Mouse (Mus musculus) neutrophil, adult 5-6 weeks (primary cell): ENCODE measurements around the gene Cdc42se2. TPM values are rescaled to one million over a fixed set of nuclear protein-coding genes. Genes with fewer than 3 reads are reported as not detected.

Experiments
- ATAC-seq: fragments of 151-379, 151-347 bp; 2 replicates; pipeline ENCODE4 v1.8.0; 2017; ENCODE audit warnings: mild to moderate bottlenecking, moderate TSS enrichment; ENCODE audit not compliant: insufficient number of reproducible peaks, poor library complexity, low FRiP score, severe bottlenecking; ENCODE audit errors: extremely low read depth
- total RNA-seq: library from RNA; stranded (forward); fragments of 200-1000 nt; gene quantifications from 2 replicates; pipeline ENCODE4 v1.2.3, GENCODE M21; 2017

Cdc42se2 gene
- 167 and 174 TPM in 2 replicates for total RNA-seq

DNA sequence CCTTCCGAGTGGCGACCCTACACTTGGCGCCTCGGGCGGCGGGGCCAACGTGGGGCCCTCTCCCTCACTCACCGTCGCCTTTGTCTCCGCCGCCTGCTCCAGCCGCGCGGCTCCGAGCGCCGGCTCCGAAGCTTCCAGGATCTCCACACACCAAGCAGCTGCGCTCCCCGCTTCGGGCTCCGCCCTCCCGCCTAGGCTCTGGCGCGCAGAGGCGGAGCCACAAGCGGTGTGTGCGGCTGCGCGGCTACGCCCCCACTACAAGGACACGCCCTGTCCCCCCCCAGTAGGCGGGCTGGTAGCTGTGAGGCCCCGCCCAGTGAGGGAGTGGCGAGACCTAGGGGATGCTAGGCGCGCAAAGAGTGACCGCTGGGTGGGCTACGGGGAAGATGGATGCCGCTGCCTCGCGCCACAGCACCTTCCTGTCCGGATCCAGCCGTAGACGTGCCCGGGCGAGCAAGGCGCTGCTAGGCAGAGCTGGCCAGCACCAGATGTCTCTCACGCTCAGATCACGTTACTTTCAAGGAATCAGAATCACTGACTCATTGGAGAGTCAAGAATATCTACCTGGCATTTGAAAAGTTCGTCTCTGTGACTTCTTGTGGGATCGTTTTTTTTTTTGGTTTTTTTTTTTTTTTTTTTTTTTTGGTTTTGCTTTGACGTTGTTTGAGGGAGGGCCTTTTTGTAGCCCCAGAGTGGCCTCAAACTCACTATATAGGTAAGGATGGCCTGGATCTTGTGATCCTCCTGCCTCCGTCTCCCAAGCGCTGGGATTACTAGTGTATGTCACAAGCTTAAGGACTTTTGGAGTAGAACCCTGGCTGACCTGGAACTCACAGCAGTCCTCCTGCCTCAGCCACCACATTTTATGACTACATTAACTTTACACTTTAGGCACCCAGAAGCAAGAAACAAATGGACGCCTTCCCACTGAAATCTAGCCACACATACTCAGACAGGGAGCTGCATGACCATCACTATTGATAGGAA, at the start of gene Cdc42se2:
Cdc42se2 (minus strand) TSS at position 188 of the 987 bp plus-strand sequence.
- peak; percentile 97 for ATAC-seq

DNA sequence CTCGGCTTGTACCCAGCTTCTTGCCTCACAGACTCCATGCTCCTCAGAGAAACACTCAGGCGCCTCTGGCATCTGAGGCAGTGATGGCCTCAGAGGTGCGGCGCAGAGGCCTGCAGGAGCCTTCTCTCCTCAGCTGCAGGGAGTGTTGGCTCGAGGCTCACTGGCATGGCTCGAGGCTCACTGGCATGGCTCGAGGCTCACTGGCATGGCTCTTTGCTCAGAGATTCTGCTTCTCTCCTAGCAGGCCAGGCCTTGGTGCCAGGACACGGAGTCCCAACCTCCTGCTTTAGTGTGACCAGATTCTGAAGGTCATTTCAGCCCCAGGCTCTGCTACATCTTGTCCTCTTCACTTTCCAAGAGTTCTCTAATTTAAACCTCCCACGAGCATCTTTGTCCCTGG, 48.6 kb upstream of the Cdc42se2 start:
- ATAC-seq: no peak

DNA sequence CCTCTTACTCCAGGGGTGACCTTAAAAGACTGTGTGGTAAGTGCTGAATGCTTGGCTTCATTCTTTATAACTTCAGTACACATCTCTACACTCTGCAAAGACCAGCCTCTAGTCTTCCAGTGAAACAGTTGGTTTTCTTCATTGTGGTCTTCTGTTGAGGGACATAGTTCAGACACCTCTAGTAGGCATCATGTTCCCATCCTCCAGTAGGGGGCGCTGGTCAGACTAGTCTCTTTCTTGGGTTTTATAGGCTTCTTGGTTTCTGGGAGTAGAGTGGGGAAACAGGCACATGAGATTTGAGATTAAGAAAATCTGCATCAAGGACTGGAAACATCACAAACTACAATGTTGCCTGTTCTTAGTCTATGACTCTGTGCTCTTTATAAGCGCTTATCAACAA, 47.1 kb upstream of the Cdc42se2 start:
- ATAC-seq: no peak

DNA sequence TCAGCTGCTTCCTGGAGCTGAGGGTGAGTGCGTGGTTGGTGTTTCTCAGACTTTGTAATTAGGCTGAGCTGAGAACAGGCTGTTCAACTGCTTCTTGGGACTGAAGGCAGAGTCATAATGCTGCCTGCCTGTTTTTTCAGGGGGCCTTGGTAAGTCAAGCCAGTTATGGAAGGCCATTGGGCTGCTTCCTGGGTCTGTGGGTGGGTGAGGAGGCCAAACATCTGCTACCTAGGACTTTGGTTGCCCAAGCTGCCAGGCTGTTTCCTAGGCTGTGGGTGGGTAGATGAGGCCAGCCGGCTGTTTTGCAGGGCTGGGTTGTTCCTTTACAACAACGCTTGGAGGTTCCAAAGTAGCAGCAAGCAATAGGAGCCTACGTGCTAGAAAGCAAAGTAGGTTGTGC, 46.4 kb upstream of the Cdc42se2 start:
- ATAC-seq: no peak

DNA sequence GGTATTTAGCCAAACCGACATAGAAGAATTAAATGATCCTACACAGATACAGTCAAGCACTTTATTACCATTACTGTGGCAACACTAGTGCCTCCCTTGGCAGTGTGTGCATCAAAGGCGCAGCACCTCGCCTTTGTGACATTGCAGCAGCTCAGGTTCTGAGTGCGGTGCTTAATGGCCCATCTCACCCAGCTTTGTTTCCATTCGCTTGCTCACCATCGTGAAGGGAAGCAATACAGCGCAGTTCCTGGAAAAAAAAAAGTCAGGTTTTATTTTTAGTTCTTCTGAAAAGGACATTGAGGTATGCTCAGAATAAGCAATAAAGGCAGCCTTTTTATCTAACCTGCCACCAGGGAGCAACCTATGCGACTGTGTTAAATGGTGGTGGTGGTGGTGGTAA, 39.3 kb upstream of the Cdc42se2 start:
- ATAC-seq: no peak

DNA sequence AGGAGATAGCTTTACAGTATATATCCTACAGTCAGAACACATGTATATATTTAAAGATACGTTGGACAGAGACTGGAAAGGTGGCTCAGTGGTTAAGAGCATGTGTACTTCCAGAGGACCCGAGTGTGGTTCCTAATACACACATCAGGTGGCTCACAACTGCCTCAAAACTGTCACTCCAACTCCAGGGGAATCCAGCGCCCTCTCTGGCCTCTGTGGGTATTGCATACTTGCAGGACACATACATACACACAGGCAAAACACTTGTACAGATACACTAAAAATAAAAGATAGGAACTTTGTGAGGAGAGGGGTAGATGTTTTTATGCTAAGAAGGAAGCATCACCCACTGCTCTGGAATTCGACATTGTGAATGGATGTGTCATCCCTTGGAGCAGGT, 38.3 kb upstream of the Cdc42se2 start:
- no peak for ATAC-seq

DNA sequence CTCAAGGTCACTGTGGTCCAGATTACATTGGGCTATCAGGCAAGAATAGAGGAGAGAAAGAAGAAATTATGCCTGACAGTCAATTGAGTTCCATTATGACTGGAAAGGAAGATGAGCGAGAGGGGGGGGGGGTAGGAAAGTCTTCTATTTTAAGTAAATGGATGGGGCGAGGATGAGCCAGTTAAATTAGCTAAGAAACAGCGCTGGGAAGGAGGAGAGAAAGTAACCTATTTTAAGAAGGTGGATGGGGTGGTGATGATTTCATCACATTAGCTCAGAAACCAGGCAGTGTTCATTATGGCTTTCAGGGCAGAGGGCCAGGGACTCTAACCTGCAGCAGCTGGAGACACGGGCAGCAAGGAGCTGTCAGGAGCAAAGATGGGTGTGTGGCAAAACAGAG, 36.0 kb upstream of the Cdc42se2 start:
- ATAC-seq: no peak

DNA sequence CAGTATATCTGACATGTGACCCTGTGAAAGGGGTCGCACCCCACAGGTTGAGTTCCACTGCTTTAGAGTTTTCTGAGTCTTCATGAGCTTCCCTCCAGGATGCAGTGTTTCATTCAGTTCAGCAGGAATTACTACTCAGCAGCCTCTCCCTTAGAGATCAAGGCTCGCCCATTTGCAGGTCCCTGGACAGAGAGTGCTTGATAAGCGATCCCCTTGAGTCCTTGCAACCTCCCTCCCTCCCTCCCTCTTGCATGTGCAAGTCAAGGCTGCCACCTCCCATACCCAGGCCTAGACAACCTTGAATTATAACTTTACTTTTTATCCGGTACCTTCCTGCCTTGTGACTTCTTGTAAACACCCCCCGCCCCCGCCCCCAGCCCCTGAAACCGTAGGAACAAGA, 32.0 kb upstream of the Cdc42se2 start:
- no peak for ATAC-seq

DNA sequence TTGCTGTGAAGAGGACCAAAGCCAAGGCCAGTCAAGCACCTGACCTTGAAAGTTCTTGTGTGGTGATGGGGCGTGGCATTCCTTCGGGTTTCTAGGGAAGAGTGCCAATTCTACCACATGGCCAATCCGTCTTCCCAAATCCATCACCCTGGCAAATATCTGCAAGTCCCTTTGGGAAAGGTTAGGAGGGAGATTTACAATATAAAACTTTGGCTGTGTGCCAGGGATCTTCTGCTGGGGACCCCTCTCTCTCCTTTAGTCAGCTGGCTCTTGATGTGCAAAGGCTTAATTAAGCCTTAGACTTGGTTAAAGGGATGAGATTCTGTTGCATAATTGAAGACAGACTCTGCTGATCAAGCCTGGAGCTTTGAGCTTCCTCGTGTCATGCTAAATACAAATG, 30.0 kb upstream of the Cdc42se2 start:
- ATAC-seq: no peak

DNA sequence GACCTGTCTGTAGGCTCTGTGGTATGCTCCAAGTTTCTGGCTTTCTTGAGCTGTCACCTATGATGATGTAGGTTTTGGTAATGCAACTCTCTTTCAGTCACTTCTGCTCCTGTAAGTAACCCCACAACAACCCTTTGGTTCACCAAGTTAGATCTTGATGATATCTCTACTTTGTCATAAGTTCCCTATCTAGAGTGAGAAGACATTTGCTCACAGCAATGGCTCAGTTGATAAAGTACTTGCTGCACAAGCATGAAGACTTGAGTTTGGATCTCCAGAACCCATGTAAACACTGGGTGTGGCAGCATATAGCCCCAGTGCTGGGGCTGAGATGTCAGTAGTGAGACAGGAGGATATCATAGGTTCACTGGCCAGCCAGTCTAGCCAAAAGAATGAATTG, 28.2 kb upstream of the Cdc42se2 start:
- ATAC-seq: no peak

DNA sequence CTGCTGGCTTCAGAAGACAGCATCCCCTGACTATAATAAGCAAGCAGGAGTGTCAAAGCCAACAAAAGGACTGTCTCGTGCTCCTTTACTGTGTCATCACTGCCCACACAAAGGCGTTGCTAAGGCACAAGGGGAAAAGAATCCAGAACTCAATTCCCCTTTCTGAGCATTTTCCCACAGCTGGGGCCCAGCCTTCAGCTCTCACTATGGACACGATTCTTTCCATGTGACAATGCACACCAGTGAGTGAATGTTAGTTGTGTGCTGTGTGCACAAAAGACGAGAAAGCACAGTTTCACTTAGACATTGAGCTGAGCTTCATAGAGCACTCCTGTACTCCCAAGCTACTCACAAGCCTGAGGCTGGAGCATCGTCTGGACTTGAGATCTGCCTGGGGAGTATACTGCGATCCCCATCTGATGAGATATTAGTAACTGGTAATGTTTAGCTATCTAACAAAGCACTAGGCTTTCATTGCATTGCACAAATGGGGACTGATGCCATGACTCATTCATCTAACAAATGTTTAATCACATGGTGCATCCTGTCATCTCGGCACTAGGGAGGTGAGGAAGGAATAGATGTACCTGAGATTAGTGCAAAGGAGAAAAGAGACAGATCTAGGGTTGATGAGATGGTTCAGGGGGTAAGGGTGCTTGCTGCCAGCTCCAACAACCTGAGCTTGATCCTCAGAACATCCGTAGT, 25.5 kb upstream of the Cdc42se2 start:
- ATAC-seq: no peak

DNA sequence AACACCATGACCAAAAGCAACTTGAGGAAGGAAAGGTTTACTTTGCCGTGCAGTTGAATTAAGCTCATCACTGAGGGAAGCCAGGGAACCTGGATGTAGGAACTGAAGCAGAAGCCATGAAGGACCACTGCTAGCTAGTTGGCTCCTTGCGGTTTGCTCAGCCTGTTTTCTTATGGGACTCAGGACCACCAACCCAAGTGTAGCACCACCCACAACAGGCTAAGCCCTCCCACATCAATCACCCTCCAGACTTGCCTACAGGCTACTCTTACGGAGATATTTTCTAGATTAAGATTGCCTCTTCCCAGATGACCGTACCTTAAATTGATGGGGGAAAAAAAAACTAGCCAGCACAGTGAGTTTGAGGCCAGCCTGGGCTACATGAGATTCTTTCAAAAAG, 24.8 kb upstream of the Cdc42se2 start:
- ATAC-seq: no peak

DNA sequence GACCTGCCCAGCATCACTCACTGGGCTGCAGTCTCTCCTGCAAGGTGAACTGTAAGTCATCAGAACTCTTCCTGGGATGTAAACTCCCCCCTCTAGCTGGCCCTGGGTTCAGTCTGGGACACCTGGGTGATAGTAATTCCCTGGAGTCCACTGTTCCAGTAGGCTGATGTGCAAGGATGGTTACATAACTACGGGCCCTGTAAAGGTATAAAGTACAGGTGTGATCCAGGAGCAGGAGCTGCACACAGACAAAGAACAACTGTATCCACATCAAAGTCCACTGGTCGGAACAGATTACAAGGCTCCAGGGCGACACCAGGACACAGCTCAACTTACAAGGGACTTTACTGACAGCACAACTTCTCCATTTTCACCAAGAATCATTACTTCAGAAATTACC, 23.6 kb upstream of the Cdc42se2 start:
- no peak for ATAC-seq

DNA sequence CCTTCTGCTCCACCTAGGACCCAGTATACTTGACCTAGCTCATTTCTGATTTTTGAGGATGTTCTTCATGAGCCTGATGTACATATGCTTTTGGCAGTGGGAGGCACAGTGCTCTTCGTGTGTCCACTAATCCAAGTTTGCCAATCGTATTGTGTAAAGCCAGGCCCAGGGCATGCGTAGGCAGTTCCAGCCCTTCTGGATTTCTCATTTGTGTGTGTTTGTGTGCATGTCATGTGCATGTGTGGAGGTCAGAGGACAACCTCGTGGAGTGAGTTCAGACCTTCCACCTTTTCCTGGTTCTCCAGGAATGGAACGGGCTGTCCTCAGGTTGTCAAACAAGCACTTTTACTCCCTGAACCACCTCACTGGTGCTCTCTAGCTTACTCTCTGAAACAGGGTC, 22.1 kb upstream of the Cdc42se2 start:
- no peak for ATAC-seq

DNA sequence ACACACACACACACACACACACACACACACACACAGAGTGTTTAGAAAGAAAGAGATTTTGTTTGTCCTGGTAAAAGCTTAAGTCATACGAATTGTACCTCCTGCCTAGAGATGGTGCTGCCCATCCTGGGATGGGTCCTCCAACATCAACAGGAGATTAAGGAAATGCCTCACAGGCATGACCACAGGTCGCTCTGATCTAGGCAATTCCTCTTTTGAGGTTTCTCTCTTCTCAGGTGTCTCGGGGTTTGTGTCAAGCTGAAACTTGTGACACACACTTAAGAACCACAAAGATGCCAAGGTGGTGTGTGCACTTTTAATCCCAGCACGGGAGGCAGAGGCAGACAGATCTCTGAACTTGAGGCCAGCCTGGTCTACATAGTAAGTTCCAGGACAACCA, 20.7 kb upstream of the Cdc42se2 start:
- ATAC-seq: 0 out of 2 replicates have a peak, but pooled peaks have one; percentile 37

DNA sequence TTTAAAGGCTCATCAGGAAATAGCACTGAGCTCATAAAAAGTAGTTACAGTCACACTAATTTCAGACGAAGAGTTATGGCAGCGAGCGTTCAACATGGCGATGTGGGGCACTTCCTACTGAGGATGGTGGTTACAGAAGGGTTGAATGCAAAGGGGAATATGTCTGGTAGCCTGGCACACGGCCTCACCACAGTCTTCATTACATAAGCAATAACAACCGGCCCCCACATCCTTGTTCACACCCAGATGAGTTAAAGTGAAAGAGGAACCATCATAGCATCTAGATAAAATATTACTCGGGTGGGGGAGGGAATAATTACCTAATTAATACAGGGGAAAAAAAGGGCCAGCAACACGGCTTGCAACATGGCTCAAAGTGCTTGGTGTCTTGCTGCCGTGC, 20.2 kb upstream of the Cdc42se2 start:
- ATAC-seq: peak; percentile 96

DNA sequence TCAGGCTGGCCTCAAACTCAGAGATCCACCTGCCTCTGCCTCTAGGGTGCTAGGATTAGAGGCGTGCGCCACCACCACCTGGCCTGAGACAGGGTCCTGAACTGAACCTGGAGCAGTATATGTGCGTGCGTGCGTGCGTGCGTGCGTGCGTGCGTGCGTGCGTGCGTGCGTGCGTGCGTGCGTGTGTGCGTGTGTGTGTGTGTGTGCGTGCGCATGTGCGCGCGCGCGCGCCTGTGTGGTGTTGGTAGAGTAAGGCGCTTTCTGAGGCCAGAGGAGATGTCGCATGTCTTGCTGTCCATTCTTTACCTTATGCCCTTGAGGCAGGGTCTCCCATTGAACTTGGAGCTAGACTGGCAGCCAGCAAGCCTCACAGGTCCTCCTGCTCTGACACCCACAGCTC, 19.4 kb upstream of the Cdc42se2 start:
- ATAC-seq: no peak

DNA sequence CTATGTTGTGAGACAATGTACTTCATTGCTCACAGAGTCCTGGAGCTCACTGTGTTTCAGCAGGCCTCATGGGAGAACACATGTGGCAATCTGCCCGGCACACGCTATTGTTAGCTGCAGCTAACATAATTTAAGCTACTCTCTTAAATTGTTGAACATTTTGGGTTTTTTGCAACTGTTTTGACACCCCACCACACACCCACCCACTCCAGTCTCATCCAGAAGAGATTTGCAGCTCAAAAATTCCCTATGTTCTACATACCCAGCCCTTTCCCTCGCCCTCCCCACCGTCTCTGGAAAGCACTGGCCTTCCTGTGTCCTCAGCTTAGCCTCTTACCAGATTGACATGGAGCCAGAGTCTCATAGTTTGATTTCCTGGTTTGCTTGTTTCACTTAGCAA, 17.7 kb upstream of the Cdc42se2 start:
- ATAC-seq: no peak

DNA sequence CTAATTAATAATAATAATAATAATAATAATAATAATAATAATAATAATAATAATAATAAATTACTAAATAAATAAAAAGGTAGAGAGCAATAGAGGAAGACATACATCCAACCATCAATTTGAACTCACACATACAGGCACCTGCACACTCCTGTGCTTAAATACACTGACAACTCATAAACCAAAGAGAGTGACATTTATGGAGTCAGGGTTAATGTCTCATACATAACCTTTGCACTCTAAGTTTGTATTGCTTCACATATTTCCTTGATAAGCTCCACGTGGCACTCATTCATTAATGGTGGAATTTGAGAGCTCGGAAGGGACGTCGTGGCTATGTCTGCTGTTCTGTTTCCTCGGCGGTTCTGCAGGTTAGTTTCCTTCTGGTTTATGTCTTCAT, 15.1 kb upstream of the Cdc42se2 start:
- no peak for ATAC-seq
